Mouse (Mus musculus) skeletal muscle tissue, adult 2 months (tissue): Measurements from ENCODE around the gene Fam189a1.

Experiments used
- DNase-seq: peaks from one replicate; pipeline ENCODE4 v3.0.0-alpha.2; 2012; ENCODE audit warnings: low read depth, low spot score

Fam189a1 gene

DNA sequence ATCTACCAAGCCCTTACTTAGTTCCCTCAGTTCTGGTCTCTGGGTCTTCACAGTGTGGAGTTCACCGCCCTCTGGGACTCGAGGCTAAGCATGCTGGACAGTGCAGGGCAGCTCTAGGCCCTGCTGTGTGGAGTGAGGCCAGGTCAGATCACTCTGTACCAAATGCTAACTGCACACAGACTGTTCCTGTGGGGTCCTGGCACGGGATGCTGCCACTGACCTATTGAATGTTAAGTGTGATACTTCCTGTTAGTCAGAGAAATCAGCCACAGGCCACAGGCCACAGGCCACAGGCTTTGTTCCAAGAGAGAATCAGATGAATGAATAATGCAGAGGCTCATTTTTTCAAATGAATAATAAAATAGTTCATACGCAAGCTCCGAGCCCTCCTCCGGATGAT lies 112.1 kb downstream of the Fam189a1 start:
- no peak for DNase-seq

DNA sequence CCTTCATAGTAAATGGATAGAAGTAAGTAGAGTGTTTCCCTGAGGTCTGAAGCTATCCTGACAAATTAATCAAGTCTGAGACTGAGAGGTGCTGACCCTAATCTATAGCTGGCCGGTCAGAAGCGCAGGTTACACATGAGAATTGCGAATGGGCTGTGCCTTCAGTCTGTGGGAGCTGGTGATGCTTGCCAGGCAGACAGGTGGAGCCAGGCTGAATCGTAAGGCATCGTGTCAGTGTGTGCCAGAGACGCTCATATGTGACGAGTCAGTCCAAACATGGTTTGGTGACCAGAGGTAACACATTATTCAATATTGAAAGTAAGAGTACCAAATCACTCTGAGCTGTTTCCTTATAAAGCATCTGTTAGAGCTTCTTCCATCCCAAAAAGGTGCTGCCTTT lies 115.3 kb downstream of the Fam189a1 start:
- no peak for DNase-seq

DNA sequence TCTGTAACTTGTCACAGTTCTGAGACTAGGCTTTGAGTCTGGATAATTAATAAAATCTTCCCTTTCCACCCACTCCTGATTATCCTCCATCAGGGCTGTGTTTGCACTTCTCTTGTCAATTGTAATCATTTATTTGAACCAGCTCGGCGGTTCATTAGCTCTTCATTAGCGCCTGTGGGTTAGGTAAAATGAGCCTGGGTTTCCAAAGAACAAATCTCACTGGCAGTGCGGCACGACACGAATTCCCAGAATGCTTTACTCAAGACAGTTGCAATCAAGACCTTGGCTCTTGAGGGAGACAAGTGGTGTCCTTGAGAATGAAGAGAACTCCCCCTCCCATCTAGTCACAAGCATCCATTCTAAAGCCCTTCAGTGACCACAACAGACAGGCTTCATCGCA lies 124.6 kb downstream of the Fam189a1 start:
- DNase-seq = no peak

DNA sequence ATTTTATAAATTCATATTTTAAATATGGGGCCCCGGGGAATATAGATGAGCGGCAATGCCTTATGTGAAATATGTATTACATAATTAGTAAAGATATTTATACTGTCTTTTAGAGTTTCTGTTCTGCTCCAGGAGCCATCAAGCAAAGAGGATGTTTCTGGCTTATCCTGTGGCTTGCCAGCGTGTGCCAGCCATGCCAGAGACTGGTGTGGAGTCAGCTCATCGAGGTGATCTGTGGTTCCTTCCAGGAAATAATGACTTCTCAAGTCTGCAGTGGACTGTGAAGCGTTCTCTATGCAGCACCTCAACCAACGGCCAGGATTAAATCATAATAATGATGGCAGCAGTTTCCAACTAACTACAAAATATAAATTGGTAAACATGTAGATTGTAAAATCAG lies 125.2 kb downstream of the Fam189a1 start:
- no peak for DNase-seq

DNA sequence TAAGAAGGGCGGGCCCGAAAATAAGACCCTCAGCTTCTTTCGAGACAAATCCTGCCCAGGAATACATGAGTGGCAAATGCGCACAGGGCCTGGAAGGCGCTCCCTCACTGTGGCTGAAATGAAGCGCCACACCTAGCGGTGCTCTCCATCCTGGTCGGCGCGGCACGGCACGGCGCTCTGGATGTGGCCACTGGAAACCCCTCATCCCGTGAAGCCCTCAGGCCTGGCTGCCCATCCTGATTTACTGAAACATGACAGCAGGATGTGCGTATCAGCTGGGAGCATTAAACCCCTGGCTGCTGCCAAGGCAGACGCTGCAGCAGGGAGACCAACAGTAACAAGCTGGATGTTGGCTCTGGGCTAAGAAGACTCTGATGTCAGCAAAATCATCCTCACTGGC lies 126.4 kb downstream of the Fam189a1 start:
- DNase-seq = no peak

DNA sequence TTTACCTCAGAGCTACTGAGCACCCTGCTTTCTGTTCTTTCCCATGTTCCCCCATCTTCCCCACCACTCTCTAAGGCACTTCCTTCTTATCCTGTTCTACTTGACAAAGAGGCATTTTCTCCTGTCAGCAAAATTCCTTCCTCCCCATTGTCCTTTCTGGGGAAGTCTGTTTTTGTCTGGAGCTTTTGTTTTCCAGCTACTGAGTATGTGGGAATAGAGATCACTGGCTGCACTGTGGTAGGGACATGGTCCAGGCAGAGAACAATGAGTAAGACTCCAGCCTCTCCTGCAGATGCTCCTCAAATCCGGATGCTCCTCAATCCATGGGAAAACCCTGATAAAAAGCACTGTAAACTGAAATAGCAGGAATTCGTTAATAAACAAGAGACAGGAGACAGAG lies 135.1 kb downstream of the Fam189a1 start:
- DNase-seq = no peak

DNA sequence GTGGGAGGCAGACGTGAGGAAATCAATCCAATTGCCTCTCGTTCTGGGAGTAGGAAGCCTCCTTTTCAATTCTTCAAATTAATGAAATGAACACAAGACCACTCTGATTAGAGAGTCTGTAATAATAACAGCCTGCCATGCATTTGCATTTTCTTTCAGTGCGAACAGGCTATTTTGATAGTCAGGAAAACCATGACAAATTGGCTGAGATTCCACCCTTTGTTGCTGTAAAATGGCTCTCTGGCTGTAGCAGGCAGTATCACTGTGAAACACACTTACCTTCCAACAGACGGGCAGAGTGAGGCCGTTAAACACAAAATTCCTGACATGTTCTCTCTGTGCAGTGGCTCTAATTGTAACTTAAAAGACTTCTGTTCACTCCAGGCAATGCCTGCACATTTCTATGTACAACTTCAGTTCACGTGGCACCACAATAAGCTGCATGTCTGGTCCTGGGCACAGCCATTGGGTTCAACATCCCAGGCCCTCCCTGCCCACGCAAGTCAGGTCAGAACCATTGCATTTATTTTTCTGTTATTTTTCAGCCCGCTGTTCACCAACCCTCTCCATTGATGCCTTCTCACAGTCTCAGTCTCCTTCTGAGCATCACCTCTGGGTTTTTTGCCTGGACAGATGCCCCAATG lies 138.2 kb downstream of the Fam189a1 start:
- no peak for DNase-seq

DNA sequence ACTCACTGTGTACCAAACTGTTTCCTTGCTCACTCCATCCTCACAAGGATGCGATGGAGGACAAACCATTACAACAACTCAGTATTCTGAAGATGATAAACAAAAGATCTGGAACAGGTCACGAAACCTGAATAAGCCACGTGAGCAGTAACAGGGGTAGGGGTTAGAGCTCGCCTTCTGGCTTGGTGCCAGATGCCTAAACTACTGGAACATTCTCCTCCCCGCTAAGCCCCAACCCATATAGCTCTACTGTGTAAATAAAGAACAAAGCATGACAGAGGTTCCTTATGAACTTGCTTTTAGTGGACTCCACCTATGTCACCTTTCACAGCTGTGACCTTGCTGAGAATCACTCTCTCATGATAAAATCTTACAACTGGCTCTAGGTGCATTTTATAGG lies 139.0 kb downstream of the Fam189a1 start:
- no peak for DNase-seq

DNA sequence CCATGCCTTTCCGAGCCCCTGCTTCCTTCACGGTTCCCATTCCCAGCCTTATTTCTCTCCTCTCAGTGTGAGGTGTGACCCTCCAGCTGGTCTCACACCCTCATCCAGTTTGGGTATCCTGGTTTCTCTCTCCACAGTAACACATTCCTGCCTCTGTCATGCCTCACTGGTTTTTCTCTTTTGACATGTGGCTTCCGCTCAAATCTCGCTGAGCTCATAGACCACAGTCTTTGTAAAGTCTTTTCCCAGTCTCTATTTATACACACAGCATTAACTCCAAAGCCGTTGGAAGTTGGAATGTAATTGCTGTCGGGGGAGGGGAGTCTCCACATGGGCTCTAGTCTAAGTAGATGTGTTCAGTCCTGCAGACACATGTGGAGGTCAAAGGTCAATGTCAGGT lies 145.2 kb downstream of the Fam189a1 start:
- DNase-seq = no peak

DNA sequence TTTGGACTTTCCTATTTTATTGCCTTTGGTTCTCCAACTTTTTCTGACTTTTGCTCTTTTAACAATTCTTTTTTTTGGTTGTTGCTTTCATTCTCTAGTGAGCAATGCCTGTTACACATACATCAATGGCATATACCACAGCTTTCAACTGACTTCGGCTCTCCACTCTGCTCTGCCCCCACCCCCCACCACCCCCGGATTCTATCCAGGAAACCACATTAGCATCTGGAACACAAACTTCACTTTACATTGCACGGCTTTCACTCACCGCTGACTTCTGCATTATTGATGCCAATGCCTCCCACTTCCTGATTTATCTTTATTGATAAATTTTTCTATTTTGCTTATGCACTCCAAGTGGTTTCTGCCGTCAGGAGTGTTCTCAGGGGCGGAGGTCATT lies 146.1 kb downstream of the Fam189a1 start:
- DNase-seq = no peak

DNA sequence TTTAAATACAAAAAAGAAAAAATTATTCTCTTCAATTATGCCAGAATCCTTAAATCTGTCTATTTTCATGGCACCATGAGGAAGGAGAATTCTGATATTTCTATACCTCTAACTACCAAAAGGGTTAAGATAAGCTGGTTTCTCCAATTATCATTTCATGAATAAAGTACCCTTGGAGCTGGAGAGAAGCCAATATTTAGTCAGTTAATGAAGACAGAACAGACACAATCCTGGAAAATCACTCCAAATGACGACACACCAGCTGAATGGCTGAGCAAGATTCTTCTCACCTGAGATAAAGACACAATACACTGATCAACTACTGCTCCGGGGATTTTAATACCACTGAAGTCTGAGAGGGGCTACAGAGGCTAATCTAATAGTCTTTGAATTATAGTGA lies 150.6 kb downstream of the Fam189a1 start:
- DNase-seq = no peak

DNA sequence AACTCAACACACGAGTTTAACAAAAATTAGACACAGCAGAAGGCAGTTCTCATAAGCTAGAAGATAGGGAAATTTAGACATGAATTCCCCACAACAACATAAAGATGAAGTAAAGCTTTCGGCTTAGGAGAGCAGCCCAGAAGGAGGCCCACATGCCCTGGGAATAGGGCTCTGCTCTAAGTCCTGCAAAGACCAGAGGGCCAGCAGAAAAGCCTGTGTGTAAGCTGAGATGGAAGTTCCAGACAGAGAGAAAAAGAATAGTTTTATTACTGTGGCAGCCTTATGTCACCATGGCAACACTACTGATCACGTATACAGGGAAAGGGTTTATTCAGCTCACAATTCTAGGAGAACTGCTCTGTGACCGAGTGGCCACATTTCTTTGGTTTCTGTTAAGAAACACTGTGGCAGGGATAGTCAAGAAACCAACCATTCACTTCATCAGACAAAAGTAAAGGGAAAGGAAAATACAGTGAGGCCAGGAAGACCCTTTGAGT lies 156.6 kb downstream of the Fam189a1 start:
- no peak for DNase-seq

DNA sequence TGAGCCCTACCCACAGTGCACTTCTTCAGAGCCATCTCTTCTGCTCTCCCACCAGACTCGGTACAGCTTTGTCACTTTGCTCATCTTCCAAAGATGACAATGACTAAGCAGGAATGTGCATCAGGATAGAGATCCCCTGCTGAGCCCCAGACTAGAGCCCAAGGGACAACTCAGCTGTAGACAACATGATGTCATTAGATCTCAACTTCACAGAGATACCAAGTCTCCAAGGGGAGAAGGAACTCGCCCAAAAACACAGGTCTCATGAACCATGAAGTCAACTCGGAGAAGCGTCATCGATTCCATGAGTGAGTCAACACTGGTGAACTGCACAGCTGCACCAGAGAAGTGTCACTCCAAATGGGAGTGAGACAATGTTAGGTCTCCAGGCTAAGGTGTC lies 158.6 kb downstream of the Fam189a1 start:
- no peak for DNase-seq

DNA sequence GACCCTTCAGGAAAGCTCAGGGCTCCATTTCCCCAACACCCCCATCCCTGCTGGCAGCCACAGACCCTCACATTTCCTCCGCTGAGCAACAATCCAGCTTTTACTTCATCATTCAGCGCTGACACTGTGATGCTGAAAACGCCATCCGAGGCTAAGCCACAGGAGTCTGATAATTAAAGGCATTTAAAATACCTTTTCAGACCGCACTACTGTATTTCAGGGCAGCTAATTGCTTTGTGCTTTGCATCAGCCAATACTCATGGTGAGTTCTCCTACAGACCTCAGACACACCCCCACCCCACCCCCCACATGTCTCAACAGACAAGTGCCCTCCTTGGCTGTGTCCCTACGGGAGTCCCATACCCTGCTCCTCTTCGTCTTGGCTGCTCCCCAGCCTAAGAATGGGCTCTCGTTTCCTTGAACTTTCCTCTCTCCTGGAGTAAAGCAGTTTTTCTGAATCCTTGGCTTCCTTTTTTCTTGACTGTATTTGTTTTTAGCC lies 160.4 kb downstream of the Fam189a1 start:
- DNase-seq = no peak

DNA sequence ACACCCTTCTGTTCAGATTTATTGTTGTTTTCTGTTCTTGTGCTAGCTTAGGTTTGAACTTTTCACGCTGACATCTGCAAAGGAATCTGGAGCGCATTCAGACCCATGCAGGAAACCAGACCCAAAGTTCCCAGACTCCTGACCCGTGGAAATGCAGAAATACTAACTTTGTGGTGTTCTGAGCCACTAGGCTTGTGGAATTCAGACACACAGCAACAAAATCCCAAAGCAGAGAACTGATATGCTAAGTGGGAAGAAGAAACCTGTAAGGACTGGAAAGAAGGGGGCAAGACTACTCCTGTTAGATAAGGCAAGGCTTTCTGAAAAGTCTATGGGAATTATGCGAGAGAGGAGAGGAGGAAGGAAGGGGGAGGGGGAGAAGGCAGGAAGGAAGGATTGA lies 167.0 kb downstream of the Fam189a1 start:
- DNase-seq = no peak

DNA sequence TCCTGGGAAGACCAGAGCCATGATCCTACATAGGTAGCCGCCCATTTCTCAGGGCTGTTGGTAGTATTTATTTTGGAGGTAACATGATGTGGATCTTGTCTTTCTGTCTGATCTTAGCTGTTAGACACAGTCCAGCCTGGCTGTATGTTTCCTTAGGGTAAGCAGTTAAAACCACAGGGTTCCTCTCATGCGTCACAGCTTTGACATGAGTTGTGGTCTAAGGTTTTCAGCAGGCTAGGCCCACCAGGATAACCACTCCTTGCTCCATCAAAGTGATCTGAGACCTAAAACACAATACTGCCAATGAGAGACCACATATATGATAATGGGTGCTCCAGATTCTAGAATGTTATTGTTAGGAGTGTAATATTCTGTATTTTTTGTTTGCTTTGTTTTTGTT lies 168.4 kb downstream of the Fam189a1 start:
- no peak for DNase-seq

DNA sequence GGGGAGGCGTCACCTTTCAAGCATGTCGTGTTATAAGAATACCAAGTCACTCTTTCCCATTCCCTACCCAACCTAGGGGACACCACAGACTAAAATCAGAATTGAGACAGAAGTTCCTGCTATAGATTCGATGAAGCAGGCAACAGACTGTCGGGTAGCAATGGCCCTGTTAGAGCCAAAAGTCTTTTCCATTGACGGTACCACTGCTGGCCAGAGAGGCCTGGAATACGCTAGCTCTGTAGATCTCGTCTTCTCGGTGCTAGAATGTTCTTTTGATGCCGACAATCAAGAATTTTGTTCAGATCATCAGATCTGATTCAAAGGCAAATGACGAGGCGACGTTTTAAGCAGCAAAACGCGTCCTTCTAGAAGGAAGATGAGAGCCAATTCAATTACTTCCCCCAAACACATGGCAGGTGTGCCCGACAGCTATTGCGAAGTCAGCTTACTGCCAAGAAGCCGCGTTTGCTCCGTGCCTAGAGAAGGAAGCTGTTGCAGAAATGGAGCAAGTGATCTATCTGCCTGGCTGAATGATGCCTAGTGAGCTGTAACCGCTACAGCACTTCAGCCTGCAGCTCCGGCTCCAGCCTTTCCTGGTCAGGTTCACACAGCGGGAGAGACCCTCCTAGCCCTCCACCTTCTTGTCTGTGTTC lies 171.8 kb downstream of the Fam189a1 start:
- DNase-seq = no peak

DNA sequence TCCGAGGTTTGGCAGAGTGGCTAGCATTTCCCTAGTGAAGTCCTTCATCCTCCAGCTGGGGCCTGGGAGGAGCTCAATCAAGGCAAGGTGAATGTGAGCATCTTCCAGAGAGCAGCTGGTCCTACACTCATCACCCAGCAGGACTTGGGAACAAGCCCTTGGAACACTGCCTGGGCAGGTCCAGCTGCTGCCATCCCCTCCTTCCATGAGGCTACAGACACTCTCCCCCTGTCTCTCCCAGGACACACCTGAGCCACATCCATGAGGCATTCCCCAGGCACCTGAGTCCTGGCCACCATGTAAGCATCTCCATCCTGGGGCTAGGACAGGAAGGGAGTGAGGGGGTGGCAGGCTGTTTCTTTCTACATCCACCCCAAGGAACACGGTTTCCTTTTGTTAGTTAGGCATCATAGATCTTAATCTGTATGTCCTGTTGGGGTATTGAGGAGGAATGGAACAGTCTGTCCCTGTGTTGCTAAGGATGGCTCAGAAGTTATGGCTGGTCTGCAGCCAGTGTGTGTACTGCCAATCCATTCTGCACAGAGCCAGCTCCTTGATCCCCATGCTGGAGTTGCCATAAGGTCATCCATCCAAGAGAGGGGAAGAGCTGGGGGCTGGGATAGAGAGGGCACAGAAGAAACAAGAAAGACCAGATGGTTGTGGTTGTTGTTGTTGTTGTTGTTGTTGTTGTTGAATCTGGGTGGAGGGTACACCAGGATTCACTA lies 174.7 kb downstream of the Fam189a1 start:
- DNase-seq = no peak

DNA sequence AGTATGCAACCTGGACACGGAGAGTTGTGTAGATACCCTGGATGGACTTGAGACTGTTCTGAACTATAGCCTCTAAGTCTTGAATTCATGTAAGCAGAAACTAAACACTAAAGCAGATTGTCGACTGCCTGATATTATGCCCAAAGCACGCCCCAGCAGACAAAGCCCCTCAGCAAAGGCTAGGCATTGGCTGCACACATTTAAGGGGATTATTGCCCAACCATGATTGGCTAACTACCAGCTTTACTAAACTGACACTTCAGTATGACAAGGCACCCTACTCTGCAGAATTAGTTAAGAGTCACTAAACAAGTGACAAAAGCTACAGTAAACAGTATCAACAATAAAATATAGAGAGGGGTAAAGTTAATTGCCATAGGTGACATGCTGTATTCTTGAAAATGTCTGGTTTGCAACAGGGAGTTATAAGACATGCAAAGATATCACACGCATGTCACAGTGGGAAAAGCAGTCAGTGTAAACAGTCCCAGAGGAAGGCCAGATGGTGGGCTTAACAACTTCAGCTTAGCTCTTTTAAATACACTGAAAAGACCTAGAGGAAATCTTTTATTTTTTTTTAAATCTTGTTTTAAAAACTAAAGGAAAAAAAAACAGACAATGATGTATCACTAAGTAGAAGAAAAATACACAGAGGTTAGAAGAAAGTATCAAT lies 182.6 kb downstream of the Fam189a1 start:
- DNase-seq = no peak

DNA sequence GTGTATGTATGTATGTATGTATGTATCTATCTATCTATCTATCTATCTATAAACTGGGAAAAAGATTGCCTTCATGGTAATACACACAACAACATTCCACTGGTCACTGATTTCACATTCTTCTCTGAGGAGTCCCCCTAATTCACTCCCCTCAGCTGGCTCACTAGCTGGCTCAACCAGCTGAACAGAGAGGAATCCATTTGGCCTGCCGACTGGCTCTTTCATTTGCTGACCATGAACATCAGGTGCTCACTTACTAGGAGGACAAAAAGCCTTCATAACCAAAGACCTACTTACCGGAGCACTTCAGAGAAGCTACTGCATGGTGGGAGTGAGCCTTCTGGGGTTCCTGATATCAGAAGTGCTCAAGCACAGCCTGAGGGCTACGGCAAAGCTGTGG lies 194.2 kb downstream of the Fam189a1 start:
- no peak for DNase-seq

DNA sequence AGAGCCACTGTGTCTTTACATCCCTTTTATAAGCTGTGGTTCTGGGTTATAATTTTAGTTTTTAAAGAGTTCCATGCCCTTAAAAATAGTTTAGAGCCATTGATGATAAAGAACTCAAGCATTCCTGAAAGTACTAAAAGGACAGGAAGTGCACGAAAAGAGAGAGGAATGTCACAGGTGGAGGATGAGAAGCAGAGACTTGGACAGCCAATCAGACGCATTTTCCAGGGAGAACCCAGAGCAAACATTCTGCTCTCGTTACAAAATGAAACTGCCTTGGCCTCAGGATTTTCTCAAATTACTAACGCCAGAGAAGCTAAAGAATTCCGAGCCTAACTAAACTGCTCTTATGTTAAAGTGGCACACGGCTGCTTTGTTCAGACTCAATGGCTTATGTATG lies 197.3 kb downstream of the Fam189a1 start:
- no peak for DNase-seq

DNA sequence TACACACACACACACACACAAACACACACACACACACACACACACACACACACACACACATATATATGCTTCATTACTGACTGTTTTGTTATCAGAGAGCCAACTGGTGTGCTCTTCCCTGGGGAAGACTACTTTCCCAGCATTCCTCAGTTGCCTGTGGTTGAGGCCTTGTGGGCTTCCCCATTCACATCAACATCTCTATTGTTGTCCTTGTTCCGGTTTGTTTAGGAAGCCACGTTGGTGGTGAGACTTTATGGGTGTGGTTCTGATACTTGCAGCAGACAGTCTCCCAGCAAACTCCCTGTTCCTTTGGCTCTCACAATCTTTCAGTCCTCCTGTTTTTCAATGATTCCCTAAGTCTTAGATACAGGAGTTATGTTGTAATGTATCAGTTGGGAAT lies 204.2 kb downstream of the Fam189a1 start:
- no peak for DNase-seq
